ENCODE assay signal across 8 mouse cellular contexts in the genomic region with DNA sequence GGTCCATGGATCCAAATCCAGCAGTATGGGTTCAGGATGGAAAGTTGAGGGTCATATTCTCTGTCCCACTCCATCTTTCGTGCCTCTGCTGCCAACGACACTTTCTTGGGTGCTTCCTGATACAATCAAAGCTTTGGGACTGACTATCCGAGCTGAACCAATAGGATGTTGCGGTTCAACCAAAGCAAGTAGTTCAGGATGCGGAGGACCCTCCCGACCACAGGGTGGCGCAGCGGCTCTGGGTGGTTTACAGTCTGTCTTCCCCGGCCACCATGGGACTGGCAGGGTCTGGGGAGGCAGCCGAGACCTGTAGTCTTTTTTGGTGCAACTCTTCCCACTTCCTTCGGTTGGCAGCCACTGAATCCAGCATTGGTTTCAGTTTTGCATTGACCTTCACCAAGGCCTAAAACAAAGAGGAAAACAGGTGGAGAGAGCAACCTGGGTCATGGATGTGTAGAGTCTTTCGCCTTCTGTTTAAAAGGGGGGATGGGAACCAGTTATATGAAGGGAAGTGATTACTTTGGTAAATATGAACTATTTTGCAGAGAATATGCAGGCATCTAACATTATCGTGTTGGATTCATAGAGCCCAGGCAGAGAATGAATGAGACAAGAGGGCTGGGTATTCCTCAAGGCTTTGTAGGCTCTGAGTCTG. TPM values are rescaled to one million over a fixed set of nuclear protein-coding genes. Genes with fewer than 3 reads are reported as not detected.
DNase-seq lines count a peak whose midpoint lies in the region; ATAC-seq and TF ChIP-seq lines count a peak whose summit lies in the region.

No protein-coding gene starts in this region.

- intact Hi-C loops in gastrocnemius, postnatal 36 days (cut with DNase I), result no loop called here

- no peak overlapping the region for H3K4me3 ChIP-seq in kidney, adult 2 months (ENCODE audit: insufficient read depth, low read depth, low read length)
- no peak overlapping the region for H3K4me3 ChIP-seq in liver, embryonic 12.5 days

- 54% methylated on average over 13 of the region's 13 CpGs for WGBS in kidney, adult 2 months
- WGBS in liver, embryonic 12.5 days (ENCODE audit: insufficient replicate concordance), result 26% methylated on average over 13 of the region's 13 CpGs

- H3K27me3 ChIP-seq in kidney, adult 2 months (replicated peaks; ENCODE audit: control insufficient read depth, insufficient read depth, low read length), result no peaks in the 10 kb centered on the region
- H3K27me3 ChIP-seq in liver, embryonic 12.5 days (replicated peaks), result 0 out of 2 replicates have a peak, but pooled peaks cover 3% of the 10 kb centered on the region

- TF ChIP-seq CTCF in kidney, adult 2 months (conservative IDR thresholded peaks at IDR 0.05; ENCODE audit: insufficient read depth, insufficient read length, low read depth, low read length), result peak; percentile 73

- no peaks in the 10 kb centered on the region for H3K36me3 ChIP-seq in kidney, adult 2 months (ENCODE audit: control insufficient read depth, insufficient read depth, low read length)
- no peaks in the 10 kb centered on the region for H3K36me3 ChIP-seq in liver, embryonic 12.5 days

- no peaks in the 10 kb centered on the region for H3K9me3 ChIP-seq in liver, embryonic 12.5 days (replicated peaks)

- TF ChIP-seq POLR2A in kidney, adult 2 months (IDR thresholded peaks at IDR 0.05; ENCODE audit: low read depth, low read length), result no peak

- peak overlapping the region; percentile 38 for H3K4me2 ChIP-seq in liver, embryonic 12.5 days

- H3K4me1 ChIP-seq in kidney, adult 2 months (ENCODE audit: control insufficient read depth, insufficient read depth, low read length), result peaks cover 6% of the 10 kb centered on the region; the same call in 1 of the 2 replicates
- H3K4me1 ChIP-seq in liver, embryonic 12.5 days, result no peaks in the 10 kb centered on the region; the same call in 1 of the 2 replicates

- peak; percentile 27 for DNase-seq in urinary bladder, adult 2 months (ENCODE audit: low spot score)
- DNase-seq in urinary bladder, postnatal 10 days (ENCODE audit: low spot score), result no peak
- peak; percentile 55 for DNase-seq in cerebellum, adult 9-10 months
- peak; percentile 58 to 59 for DNase-seq in gastrocnemius, postnatal 36 days
- DNase-seq in kidney, adult 2 months, result peak; percentile 72
- DNase-seq in ovary, adult 18-20 months (ENCODE audit: low spot score), result peak; percentile 43
- DNase-seq in thymus, postnatal 0 days (ENCODE audit: low spot score), result peak; percentile 81

- H3K9ac ChIP-seq in liver, embryonic 12.5 days, result no peak overlapping the region

- 0 out of 2 replicates have a peak, but pooled peaks have one; percentile 42 for ATAC-seq in liver, embryonic 12.5 days

- no peak overlapping the region for H3K27ac ChIP-seq in kidney, adult 2 months (ENCODE audit: insufficient read depth, low read depth, low read length)
- no peak overlapping the region for H3K27ac ChIP-seq in liver, embryonic 12.5 days

RNA-seq across cellular contexts. Expression of a gene that starts 9.2 kb away (rescaled TPM):
- 3.0 and 3.5 TPM in 2 replicates for polyA plus RNA-seq in urinary bladder, adult 2 months (2012; rRNA removed)
- 1 to 10 TPM in 1 of 2 experiments, under 1 TPM in 1; 0.72 to 1.3 TPM for total RNA-seq in gastrocnemius, postnatal 36 days (2021)
- polyA plus RNA-seq in kidney, adult 2 months (2012; rRNA removed), result 2.8 and 3.7 TPM in 2 replicates
- 2.2 and 2.3 TPM in 2 replicates for polyA plus RNA-seq in liver, embryonic 12.5 days (2016; fragmentation: Nextera tagmentation; extraction: Ambion mirVana)
- 4.1 and 4.7 TPM in 2 replicates for polyA plus RNA-seq in thymus, postnatal 0 days (2015; fragmentation: Nextera tagmentation; extraction: Ambion mirVana)

RNA-seq across cellular contexts. Expression of a gene that starts 13.0 kb away (rescaled TPM):
- 0.12 and 0.17 TPM in 2 replicates for polyA plus RNA-seq in urinary bladder, adult 2 months (2012; rRNA removed)
- under 1 TPM in 1 of 2 experiments, not detected in 1; 0.28 TPM for total RNA-seq in gastrocnemius, postnatal 36 days (2021)
- polyA plus RNA-seq in kidney, adult 2 months (2012; rRNA removed), result 0.20 and 0.38 TPM in 2 replicates
- polyA plus RNA-seq in liver, embryonic 12.5 days (2016; fragmentation: Nextera tagmentation; extraction: Ambion mirVana), result 0.28 TPM in 1 of 2 replicates, not detected in the other
- polyA plus RNA-seq in thymus, postnatal 0 days (2015; fragmentation: Nextera tagmentation; extraction: Ambion mirVana), result 0.22 and 0.34 TPM in 2 replicates

RNA-seq across cellular contexts. Expression of a gene that starts 52.6 kb away (rescaled TPM):
- 9.6 and 11.3 TPM in 2 replicates for polyA plus RNA-seq in urinary bladder, adult 2 months (2012; rRNA removed)
- 1 to 10 TPM; 1.8 to 3.9 TPM for total RNA-seq in gastrocnemius, postnatal 36 days (2021)
- 9.4 and 11.8 TPM in 2 replicates for polyA plus RNA-seq in kidney, adult 2 months (2012; rRNA removed)
- polyA plus RNA-seq in liver, embryonic 12.5 days (2016; fragmentation: Nextera tagmentation; extraction: Ambion mirVana), result 0.81 and 1.9 TPM in 2 replicates
- polyA plus RNA-seq in thymus, postnatal 0 days (2015; fragmentation: Nextera tagmentation; extraction: Ambion mirVana), result 4.2 and 5.5 TPM in 2 replicates
